Mouse (Mus musculus): Measurements from ENCODE around the gene Aamdc. TPM values are rescaled to one million over a fixed set of nuclear protein-coding genes. Genes with fewer than 3 reads are reported as not detected.

The Aamdc gene
- polyA plus RNA-seq, 1 experiment, result not detected

GRCm38 (mm10) chr7:97546462-97546861 is 32.8 kb downstream of the Aamdc start:
- H3K4me3 ChIP-seq (ENCODE audit: insufficient read depth, low read depth, low read length), result no peak overlapping the region
- 95% methylated on average over 2 of the region's 2 CpGs for WGBS
- no peak overlapping the region for H3K27ac ChIP-seq (ENCODE audit: insufficient read depth, low read depth, low read length)
- TF ChIP-seq POLR2A (IDR thresholded peaks at IDR 0.05; ENCODE audit: insufficient read depth, low read depth, low read length) (no peak), CTCF (IDR thresholded peaks at IDR 0.05; ENCODE audit: insufficient read depth, low read depth, low read length) (no peak)
- H3K4me1 ChIP-seq (ENCODE audit: control insufficient read depth, insufficient read depth, low read length), result no peaks in the 10 kb centered on the region

GRCm38 (mm10) chr7:97536571-97536970 is 42.7 kb downstream of the Aamdc start:
- Histone ChIP-seq H3K4me1 (ENCODE audit: control insufficient read depth, insufficient read depth, low read length) (no peaks in the 10 kb centered on the region), H3K4me3 (ENCODE audit: insufficient read depth, low read depth, low read length) (no peak overlapping the region), H3K27ac (ENCODE audit: insufficient read depth, low read depth, low read length) (no peak overlapping the region)
- 94% methylated on average over 5 of the region's 5 CpGs for WGBS
- TF ChIP-seq CTCF (IDR thresholded peaks at IDR 0.05; ENCODE audit: insufficient read depth, low read depth, low read length), result no peak
- no peak for TF ChIP-seq POLR2A (IDR thresholded peaks at IDR 0.05; ENCODE audit: insufficient read depth, low read depth, low read length)

DNA sequence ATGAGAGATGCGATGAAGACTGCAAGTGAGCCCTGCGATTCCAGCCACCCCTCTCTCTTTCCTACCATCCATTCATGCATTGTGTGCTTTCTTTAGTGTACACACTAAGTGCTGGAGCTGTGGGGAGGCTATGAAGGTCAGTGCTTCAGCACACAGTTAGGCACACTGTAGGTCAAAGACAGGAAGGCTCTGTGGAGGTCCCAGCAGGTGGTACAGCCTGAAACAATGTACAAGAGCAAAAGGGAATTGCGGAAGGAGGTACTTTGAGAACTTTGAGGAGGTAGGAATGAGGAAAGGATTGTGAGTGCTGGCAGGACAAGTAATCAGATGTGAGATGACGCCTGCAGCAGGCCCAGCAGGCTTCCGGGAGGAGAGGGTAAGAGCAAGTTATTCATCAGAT is 43.8 kb downstream of the Aamdc start:
- Histone ChIP-seq H3K27ac (ENCODE audit: insufficient read depth, low read depth, low read length) (no peak overlapping the region), H3K4me1 (ENCODE audit: control insufficient read depth, insufficient read depth, low read length) (no peaks in the 10 kb centered on the region), H3K4me3 (ENCODE audit: insufficient read depth, low read depth, low read length) (no peak overlapping the region)
- WGBS, result 85% methylated on average over 5 of the region's 5 CpGs
- TF ChIP-seq CTCF (IDR thresholded peaks at IDR 0.05; ENCODE audit: insufficient read depth, low read depth, low read length) (no peak), POLR2A (IDR thresholded peaks at IDR 0.05; ENCODE audit: insufficient read depth, low read depth, low read length) (no peak)

DNA sequence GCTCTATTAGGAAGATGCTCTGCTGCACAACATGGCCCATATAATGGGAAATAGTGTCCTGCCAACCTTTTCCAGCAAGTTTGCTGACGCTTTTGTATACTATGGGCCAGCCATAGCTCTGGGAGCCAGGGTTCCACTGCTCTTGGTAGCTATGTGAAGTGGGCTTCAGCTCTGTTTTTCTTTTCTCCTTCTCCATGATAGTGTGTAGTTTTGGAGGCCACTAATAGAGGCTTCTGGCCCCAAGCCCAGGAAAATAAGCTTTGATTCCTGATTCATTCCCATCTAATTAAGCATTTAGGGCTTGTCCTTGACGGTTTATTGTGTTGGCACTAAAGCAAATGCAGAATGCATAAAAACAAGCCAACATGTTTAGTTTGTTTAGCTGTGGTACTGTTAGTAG is 59.4 kb downstream of the Aamdc start:
- Histone ChIP-seq H3K27ac (ENCODE audit: insufficient read depth, low read depth, low read length) (no peak overlapping the region), H3K4me1 (ENCODE audit: control insufficient read depth, insufficient read depth, low read length) (no peaks in the 10 kb centered on the region), H3K4me3 (ENCODE audit: insufficient read depth, low read depth, low read length) (no peak overlapping the region)
- WGBS, result 32% methylated on average over 2 of the region's 2 CpGs
- TF ChIP-seq CTCF (IDR thresholded peaks at IDR 0.05; ENCODE audit: insufficient read depth, low read depth, low read length) (no peak), POLR2A (IDR thresholded peaks at IDR 0.05; ENCODE audit: insufficient read depth, low read depth, low read length) (no peak)

DNA sequence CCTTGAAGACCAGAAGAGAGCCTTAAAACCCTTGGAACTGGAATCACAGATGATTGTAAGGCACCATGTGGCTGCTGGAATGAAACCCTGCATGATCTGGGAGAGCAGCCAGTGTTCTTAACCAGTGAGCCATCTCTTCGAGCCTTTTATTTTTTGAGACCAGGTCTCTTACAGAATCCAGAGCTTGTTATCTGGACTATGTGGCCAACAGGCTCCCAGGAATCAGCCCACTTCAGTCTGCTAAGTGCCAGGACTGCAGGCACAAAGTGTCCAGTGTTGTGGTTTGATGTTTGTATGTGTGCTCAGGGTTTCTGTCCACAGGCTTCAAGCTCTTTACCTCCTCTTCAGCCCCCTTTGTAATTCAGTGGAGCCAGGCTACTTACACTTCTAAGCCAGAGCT is 64.5 kb downstream of the Aamdc start:
- TF ChIP-seq POLR2A (IDR thresholded peaks at IDR 0.05; ENCODE audit: insufficient read depth, low read depth, low read length), result no peak
- TF ChIP-seq CTCF (IDR thresholded peaks at IDR 0.05; ENCODE audit: insufficient read depth, low read depth, low read length), result no peak
- WGBS, result 21% methylated on average over 1 of the region's 1 CpGs
- H3K4me1 ChIP-seq (ENCODE audit: control insufficient read depth, insufficient read depth, low read length), result no peaks in the 10 kb centered on the region
- no peak overlapping the region for H3K27ac ChIP-seq (ENCODE audit: insufficient read depth, low read depth, low read length)
- no peak overlapping the region for H3K4me3 ChIP-seq (ENCODE audit: insufficient read depth, low read depth, low read length)

DNA sequence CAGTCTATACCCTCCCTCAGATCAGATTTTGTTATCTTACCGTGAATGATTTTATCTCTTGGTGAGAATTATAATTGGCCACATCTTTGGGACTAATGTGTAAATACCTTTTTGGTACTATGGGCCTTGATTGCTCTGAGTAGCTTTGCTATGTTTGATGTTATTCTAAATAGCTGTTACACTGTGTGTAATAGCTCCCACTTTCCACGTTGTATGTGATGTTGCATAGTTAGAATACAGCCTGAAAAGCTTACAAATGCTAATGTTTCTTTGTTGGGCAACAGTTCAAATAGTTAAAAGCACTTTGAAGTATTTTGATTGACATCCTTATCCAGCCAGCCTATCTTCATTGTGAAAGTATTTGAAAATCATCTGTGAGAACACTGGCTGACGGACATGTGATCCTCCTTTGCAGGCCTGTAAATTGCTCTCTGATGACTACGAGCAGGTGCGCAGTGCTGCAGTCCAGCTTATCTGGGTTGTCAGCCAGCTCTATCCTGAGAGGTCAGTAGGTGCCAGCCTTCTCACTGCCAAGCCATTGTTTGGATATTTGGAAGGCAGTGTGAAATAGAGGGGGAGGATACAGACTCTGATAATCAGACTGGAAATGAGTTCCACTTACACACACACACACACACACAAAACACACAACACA is 78.6 kb downstream of the Aamdc start:
- WGBS, result 59% methylated on average over 5 of the region's 5 CpGs
- no peak for TF ChIP-seq CTCF (IDR thresholded peaks at IDR 0.05; ENCODE audit: insufficient read depth, low read depth, low read length)
- TF ChIP-seq POLR2A (IDR thresholded peaks at IDR 0.05; ENCODE audit: insufficient read depth, low read depth, low read length), result no peak
- H3K4me1 ChIP-seq (ENCODE audit: control insufficient read depth, insufficient read depth, low read length), result no peaks in the 10 kb centered on the region
- no peak overlapping the region for H3K27ac ChIP-seq (ENCODE audit: insufficient read depth, low read depth, low read length)
- H3K4me3 ChIP-seq (ENCODE audit: insufficient read depth, low read depth, low read length), result no peak overlapping the region

Other genes starting within 250 kb of the Aamdc start
- gene Usp35, start 247.5 kb downstream of the Aamdc start, polyA plus RNA-seq (2012; ENCODE audit: insufficient read depth, insufficient read length, low replicate concordance, missing spikeins), result not detected in 2 replicates
- gene Kctd21, start 247.2 kb downstream of the Aamdc start, polyA plus RNA-seq (2012; ENCODE audit: insufficient read depth, insufficient read length, low replicate concordance, missing spikeins), result not detected in 2 replicates
- gene Alg8, start 207.9 kb downstream of the Aamdc start, polyA plus RNA-seq (2012; ENCODE audit: insufficient read depth, insufficient read length, low replicate concordance, missing spikeins), result not detected in 2 replicates
- gene Ndufc2, start 179.5 kb downstream of the Aamdc start, polyA plus RNA-seq (2012; ENCODE audit: insufficient read depth, insufficient read length, low replicate concordance, missing spikeins), result not detected in 2 replicates
- not detected in 2 replicates for gene Thrsp, start 161.8 kb downstream of the Aamdc start, polyA plus RNA-seq (2012; ENCODE audit: insufficient read depth, insufficient read length, low replicate concordance, missing spikeins)
- gene Kctd14, start 128.2 kb downstream of the Aamdc start, polyA plus RNA-seq (2012; ENCODE audit: insufficient read depth, insufficient read length, low replicate concordance, missing spikeins), result not detected in 2 replicates
- gene Ints4, start 98.5 kb downstream of the Aamdc start, polyA plus RNA-seq (2012; ENCODE audit: insufficient read depth, insufficient read length, low replicate concordance, missing spikeins), result not detected in 2 replicates
- gene Rsf1, start 392 bp upstream of the Aamdc start, polyA plus RNA-seq (2012; ENCODE audit: insufficient read depth, insufficient read length, low replicate concordance, missing spikeins), result 69.4 and 122 TPM in 2 replicates
- gene Clns1a, start 117.1 kb upstream of the Aamdc start, polyA plus RNA-seq (2012; ENCODE audit: insufficient read depth, insufficient read length, low replicate concordance, missing spikeins), result not detected in 2 replicates
- gene Aqp11, start 158.8 kb upstream of the Aamdc start, polyA plus RNA-seq (2012; ENCODE audit: insufficient read depth, insufficient read length, low replicate concordance, missing spikeins), result not detected in 2 replicates
- 99.5 and 211 TPM in 2 replicates for gene Pak1, start 209.0 kb upstream of the Aamdc start, polyA plus RNA-seq (2012; ENCODE audit: insufficient read depth, insufficient read length, low replicate concordance, missing spikeins)